Mouse (Mus musculus) T-helper 1 cell (primary cell): Measurements from ENCODE around the gene Lrrc36.

ENCODE experiments used
- in situ Hi-C: fragments of 300-600 bp; cut with MboI, MseI; formaldehyde crosslinking; loops from one replicate; pipeline ENCODE4 v1.15.1; 2025; ENCODE audit warnings: high pct_unique_total_duplicates

The Lrrc36 gene

DNA sequence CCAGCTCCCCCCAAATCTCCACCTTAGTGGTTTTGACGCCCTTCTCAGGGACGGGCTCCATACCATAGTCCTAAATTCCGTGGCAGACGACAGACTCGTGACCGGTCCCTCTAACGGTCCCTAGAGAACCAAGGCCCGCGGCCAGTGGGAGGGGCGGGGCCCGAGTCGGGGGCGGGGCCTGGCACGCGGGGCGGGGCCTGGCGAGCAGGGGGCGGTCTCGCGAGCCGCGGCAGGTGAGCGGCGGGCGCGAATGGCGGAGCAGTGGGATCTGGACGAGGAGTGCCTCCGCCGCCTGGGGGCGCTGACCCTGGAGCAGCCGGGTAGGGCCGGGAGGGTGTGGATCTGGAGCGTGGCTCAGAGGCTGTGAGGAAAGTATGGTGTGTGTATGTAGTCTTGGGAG, at the start of gene Lrrc36, which contains the start of gene Kctd19:
TSS of gene Lrrc36 (plus strand) at position 181 of the 400 bp plus-strand sequence.
TSS of gene Kctd19 (minus strand) at position 112 of the 400 bp plus-strand sequence.
- in situ Hi-C loops, result no loop called here

DNA sequence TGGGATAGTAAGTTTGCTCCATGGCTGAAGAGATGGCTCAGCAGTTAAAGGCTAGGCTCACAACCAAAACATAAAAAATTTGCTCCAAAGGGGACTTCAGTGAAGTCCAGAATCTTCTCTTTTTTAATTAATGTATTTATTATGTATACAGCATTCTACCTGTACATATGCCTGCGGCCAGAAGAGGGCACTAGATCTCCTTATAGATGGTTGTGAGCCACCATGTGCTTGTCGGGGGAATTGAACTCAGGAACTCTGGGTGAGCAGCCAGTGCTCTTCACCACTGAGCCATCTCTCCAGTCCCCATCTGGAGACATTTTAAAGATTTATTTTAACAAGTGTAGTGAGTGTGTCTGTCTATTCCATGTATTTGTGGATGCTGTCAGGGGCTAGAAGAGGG, 46.3 kb upstream of the Lrrc36 start:
- in situ Hi-C loops, result no loop called here

GRCm38 (mm10) chr8:105372473-105372872, 40.9 kb upstream of the Lrrc36 start:
- in situ Hi-C loops, result no loop called here

DNA sequence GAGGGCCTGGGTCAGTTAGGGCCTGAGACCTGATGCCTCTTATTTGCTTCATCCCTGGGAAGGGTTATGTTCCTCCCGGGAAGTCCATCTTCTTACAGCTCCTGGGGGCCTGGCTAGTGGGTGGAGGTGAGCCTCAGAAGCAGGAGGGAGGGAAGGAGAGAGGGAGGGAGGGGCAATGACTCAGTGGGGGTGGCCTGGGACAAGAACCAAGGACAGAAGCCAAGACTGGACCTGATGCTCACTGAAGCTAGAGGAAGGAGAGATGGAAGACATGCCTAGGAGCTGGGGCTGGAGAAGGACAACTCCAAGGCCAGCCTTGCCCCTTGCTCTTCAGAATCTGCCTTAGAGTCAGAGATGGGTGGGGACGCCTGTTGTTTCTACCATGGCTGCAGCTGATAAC, 40.3 kb upstream of the Lrrc36 start, which contains the start of gene Plekhg4:
TSS of gene Plekhg4 (plus strand) at position 243 of the 400 bp plus-strand sequence.
- in situ Hi-C loops, result no loop called here

GRCm38 (mm10) chr8:105374513-105374966, 38.8 kb upstream of the Lrrc36 start:
- in situ Hi-C loops, result no loop called here

- in situ Hi-C loops, result no loop called here
Observed at GRCm38 (mm10) chr8:105378673-105379072, 34.7 kb upstream of the Lrrc36 start.

- in situ Hi-C loops, result no loop called here
Observed at GRCm38 (mm10) chr8:105380308-105380707, 33.1 kb upstream of the Lrrc36 start.

- in situ Hi-C loops, result no loop called here
Observed at GRCm38 (mm10) chr8:105384070-105384469, 29.3 kb upstream of the Lrrc36 start.

DNA sequence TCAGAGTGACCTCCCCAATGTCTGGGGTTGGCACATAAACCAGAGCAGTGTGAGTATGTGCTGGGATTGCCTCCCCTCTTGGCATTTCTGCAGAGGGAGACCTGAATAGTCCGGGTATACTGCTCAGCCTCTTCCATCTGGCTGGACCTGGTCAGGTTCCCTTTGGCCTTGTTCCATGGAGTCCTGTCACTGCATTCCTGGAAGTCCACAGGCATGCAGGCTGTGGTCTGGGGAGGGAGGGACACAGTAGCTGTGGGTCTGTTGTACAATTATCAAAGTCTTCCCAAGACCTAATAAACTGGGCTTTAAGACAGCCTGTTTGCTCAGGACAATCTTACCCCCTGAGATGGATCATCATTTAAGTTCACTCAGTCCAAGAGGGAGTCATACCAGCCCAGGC, 26.2 kb upstream of the Lrrc36 start:
- in situ Hi-C loops, result no loop called here

DNA sequence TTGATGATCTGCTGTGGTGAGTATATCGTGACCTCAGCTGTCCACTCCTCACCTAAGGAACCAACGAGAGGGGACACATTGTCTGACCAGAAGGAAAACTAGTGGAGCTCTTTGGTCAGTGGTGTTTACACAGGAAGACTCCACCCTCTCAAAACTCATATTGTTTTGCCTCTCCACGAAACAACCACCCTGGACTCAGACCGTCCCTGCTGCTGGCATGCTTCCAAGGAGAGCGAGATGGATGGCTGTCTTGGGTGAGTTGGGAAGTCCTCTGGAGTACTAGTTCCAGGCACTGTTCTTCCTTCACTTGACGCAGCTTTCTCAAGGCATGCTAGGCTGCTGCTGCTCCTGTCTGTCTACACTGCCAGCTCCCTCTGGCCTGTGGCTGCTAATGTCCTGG, 24.3 kb upstream of the Lrrc36 start:
- in situ Hi-C loops, result no loop called here

- in situ Hi-C loops, result no loop called here
Observed at GRCm38 (mm10) chr8:105393089-105393787, 20.1 kb upstream of the Lrrc36 start.

- in situ Hi-C loops, result no loop called here
Observed at GRCm38 (mm10) chr8:105393915-105394314, 19.5 kb upstream of the Lrrc36 start.

DNA sequence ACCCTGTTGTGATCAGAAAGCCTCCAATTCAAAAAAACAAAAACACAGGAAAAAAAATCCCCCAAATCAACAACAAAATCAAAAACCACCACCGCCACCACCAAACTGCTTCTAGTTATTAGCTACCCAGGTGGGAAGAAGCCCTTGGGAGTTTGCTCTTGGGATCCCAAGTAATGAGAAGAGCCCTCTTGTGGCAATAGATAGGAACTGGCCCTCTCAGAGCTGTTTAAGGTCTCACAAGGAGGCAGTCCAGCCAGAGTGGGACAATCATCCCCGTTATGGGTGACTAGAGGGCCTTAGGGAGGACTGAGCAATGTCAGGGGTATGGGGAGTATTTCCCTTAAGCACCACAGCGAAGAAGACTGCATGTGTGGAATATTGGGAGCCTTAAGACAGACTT, 15.6 kb upstream of the Lrrc36 start:
- in situ Hi-C loops, result no loop called here

DNA sequence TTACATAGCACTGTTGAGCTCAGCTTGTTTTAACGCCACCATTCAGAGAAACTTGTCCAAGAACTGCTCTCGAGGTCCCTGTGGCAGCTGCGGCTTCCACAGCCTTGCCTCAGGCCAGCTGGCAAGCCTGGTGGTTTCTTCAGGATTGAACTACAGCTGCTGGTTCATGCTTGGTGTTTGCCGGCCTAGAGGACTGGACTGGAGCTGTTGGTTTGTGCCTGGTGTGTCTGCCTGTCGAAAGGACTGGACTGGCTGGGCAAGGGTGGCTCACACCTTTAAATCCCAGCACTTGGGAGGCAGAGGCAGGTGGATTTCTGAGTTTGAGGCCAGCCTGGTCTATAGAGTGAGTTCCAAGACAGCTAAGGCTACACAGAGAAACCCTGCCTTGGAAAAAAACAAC, 13.4 kb upstream of the Lrrc36 start:
- in situ Hi-C loops, result no loop called here

- in situ Hi-C loops, result no loop called here
Observed at GRCm38 (mm10) chr8:105403467-105403866, 9.9 kb upstream of the Lrrc36 start.

- in situ Hi-C loops, result no loop called here
Observed at GRCm38 (mm10) chr8:105404496-105404895, 8.9 kb upstream of the Lrrc36 start.

GRCm38 (mm10) chr8:105406416-105406815, 7.0 kb upstream of the Lrrc36 start:
- in situ Hi-C loops, result no loop called here

GRCm38 (mm10) chr8:105408331-105408730, 5.0 kb upstream of the Lrrc36 start:
- in situ Hi-C loops, result no loop called here

DNA sequence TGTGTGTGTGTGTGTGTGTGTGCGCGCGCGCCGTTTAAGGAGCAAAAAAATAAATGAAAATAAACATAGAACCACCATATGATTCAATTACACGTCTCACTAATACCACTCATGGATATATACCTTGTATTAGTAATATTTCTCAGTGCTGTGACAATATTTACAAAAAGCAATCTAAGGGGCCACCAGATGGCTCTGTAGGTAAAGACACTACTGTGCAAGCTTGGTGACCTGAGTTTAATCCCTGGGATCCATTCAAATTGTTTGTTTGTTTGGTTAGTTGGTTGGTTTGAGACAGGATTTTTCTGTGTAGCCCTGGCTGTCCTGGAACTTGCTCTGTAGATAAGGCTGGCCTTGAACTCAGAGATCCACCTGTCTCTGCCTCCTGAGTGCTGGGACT, 3.4 kb upstream of the Lrrc36 start:
- in situ Hi-C loops, result no loop called here

- in situ Hi-C loops, result no loop called here
Observed at GRCm38 (mm10) chr8:105418992-105419391, 5.6 kb downstream of the Lrrc36 start.

DNA sequence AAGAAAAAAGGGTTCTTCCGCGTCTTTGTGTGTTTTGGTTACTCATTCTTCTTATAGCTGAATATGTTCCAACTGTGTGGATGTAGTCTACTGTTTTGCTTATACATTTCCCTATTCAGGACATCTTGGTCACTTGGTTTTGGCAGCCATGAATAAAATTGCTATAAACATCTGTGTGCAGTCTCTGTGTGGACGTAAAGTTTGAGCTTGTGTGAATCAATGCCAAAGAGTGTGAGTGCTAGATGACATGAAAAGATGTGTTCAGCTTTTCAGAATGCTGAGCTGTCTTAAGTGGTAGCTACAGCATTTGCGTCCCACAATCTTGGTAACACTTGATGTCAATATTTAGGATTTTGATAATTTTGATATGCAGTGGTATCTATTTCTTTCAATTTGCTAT, 6.4 kb downstream of the Lrrc36 start:
- in situ Hi-C loops, result no loop called here

GRCm38 (mm10) chr8:105422006-105422405, 8.6 kb downstream of the Lrrc36 start:
- in situ Hi-C loops, result no loop called here

- in situ Hi-C loops, result no loop called here
Observed at GRCm38 (mm10) chr8:105426878-105427277, 13.5 kb downstream of the Lrrc36 start.
